Mouse (Mus musculus) hindbrain, embryonic 11.5 days (tissue): ENCODE results near the gene Lgsn. TPM values are rescaled to one million over a fixed set of nuclear protein-coding genes. Genes with fewer than 3 reads are reported as not detected.

ENCODE experiments used
- ATAC-seq: fragments of 200-750 bp; cut with Nextera tagmentation; 2 replicates; pipeline ENCODE4 v1.8.0; 2017; ENCODE audit warnings: mild to moderate bottlenecking, moderate TSS enrichment, moderate library complexity; ENCODE audit not compliant: low FRiP score
- DNase-seq: peaks from one replicate; pipeline ENCODE4 v3.0.0-alpha.2; 2015; ENCODE audit warnings: low spot score
- H3K27ac ChIP-seq: fragments of 300-500 bp; sonication (generic); 2 replicates; pipeline ENCODE4 v1.5.1; 2014; ENCODE audit warnings: mild to moderate bottlenecking, low read depth, low read length
- H3K27me3 ChIP-seq: fragments of 300-500 bp; sonication (generic); 2 replicates; pipeline ENCODE4 v1.6.1; 2014; ENCODE audit warnings: mild to moderate bottlenecking, low read length, moderate library complexity, mixed read lengths; ENCODE audit not compliant: control insufficient read depth, insufficient read depth
- H3K36me3 ChIP-seq: fragments of 300-500 bp; sonication (generic); 2 replicates; pipeline ENCODE4 v1.6.1; 2014; ENCODE audit warnings: mild to moderate bottlenecking, low read length, moderate library complexity, mixed read lengths; ENCODE audit not compliant: control insufficient read depth, insufficient read depth
- H3K4me1 ChIP-seq: fragments of 300-500 bp; sonication (generic); replicated peaks from 2 replicates; pipeline ENCODE4 v1.6.1; 2014; ENCODE audit warnings: low read length, mixed read lengths; ENCODE audit not compliant: control insufficient read depth, insufficient read depth
- H3K4me2 ChIP-seq: fragments of 300-500 bp; sonication (generic); replicated peaks from 2 replicates; pipeline ENCODE4 v1.6.1; 2014; ENCODE audit warnings: mild to moderate bottlenecking, low read depth, low read length
- H3K4me3 ChIP-seq: fragments of 300-500 bp; sonication (generic); 2 replicates; pipeline ENCODE4 v1.5.1; 2014; ENCODE audit warnings: low read depth, low read length
- H3K9ac ChIP-seq: fragments of 300-500 bp; sonication (generic); 2 replicates; pipeline ENCODE4 v1.6.1; 2014; ENCODE audit warnings: low read depth, low read length
- H3K9me3 ChIP-seq: fragments of 300-500 bp; sonication (generic); 2 replicates; pipeline ENCODE4 v1.6.1; 2016; ENCODE audit warnings: low read length; ENCODE audit not compliant: control insufficient read depth
- WGBS: fragments of 180-500 bp; shearing (Covaris S2); extraction: QIAGEN DNeasy Blood & Tissue Kit; methylation state at CpG from one replicate; pipeline ENCODE4 v1.1.7; 2014; 5-methylcytosine and 5-hydroxymethylcytosine counted together
- polyA plus RNA-seq: library from polyadenylated mRNA; unstranded; fragments of >200 nt; fragmentation: Nextera tagmentation; extraction: Ambion mirVana; gene quantifications from 2 replicates; pipeline ENCODE4 v1.2.1, GENCODE M21; 2014

Lgsn gene
- polyA plus RNA-seq, 1 experiment from 2014 or later = not detected

GRCm38 (mm10) chr1:31156884-31157283 is 19.3 kb upstream of the Lgsn start:
- Histone ChIP-seq H3K9me3 (no peaks in the 10 kb centered on the region), H3K4me2 (no peak overlapping the region), H3K27ac (no peak overlapping the region), H3K4me3 (no peak overlapping the region), H3K4me1 (no peaks in the 10 kb centered on the region), H3K27me3 (no peaks in the 10 kb centered on the region), H3K9ac (no peak overlapping the region), H3K36me3 (no peaks in the 10 kb centered on the region)
- WGBS = 82% methylated on average over 2 of the region's 2 CpGs
- no peak for DNase-seq
- no peak for ATAC-seq

GRCm38 (mm10) chr1:31164527-31165189 is 11.5 kb upstream of the Lgsn start:
- H3K9me3 ChIP-seq = no peaks in the 10 kb centered on the region
- H3K27me3 ChIP-seq = no peaks in the 10 kb centered on the region
- no peak overlapping the region for H3K27ac ChIP-seq
- 83% methylated on average over 18 of the region's 18 CpGs for WGBS
- no peak overlapping the region for H3K9ac ChIP-seq
- H3K4me1 ChIP-seq = no peaks in the 10 kb centered on the region
- no peaks in the 10 kb centered on the region for H3K36me3 ChIP-seq
- no peak for DNase-seq
- no peak overlapping the region for H3K4me3 ChIP-seq
- 0 out of 2 replicates have a peak, but pooled peaks have one; percentile 17 for ATAC-seq
- no peak overlapping the region for H3K4me2 ChIP-seq

GRCm38 (mm10) chr1:31165326-31166121 is 10.7 kb upstream of the Lgsn start:
- 92% methylated on average over 7 of the region's 7 CpGs for WGBS
- Histone ChIP-seq H3K4me1 (no peaks in the 10 kb centered on the region), H3K4me3 (no peak overlapping the region), H3K9me3 (no peaks in the 10 kb centered on the region), H3K4me2 (no peak overlapping the region), H3K27me3 (no peaks in the 10 kb centered on the region), H3K9ac (no peak overlapping the region), H3K27ac (no peak overlapping the region), H3K36me3 (no peaks in the 10 kb centered on the region)
- ATAC-seq (no peak), DNase-seq (no peak)

GRCm38 (mm10) chr1:31175401-31175800 is 800 bp upstream of the Lgsn start:
- Histone ChIP-seq H3K4me2 (no peak overlapping the region), H3K27ac (no peak overlapping the region), H3K27me3 (no peaks in the 10 kb centered on the region), H3K4me1 (no peaks in the 10 kb centered on the region), H3K9me3 (no peaks in the 10 kb centered on the region), H3K4me3 (no peak overlapping the region), H3K9ac (no peak overlapping the region), H3K36me3 (no peaks in the 10 kb centered on the region)
- 81% methylated on average over 3 of the region's 3 CpGs for WGBS
- no peak for ATAC-seq
- no peak for DNase-seq

GRCm38 (mm10) chr1:31178264-31178663 is 2.1 kb downstream of the Lgsn start:
- 57% methylated on average over 1 of the region's 1 CpGs for WGBS
- no peak overlapping the region for H3K4me3 ChIP-seq
- no peaks in the 10 kb centered on the region for H3K4me1 ChIP-seq

GRCm38 (mm10) chr1:31190237-31190866 is 14.2 kb downstream of the Lgsn start:
- DNase-seq = no peak
- Histone ChIP-seq H3K27ac (no peak overlapping the region), H3K4me1 (no peaks in the 10 kb centered on the region), H3K9me3 (no peaks in the 10 kb centered on the region), H3K9ac (no peak overlapping the region), H3K4me3 (no peak overlapping the region), H3K27me3 (no peaks in the 10 kb centered on the region), H3K4me2 (no peak overlapping the region), H3K36me3 (no peaks in the 10 kb centered on the region)
- no peak for ATAC-seq
- 81% methylated on average over 10 of the region's 10 CpGs for WGBS

More at GRCm38 (mm10) chr1:31178264-31178663, 2.1 kb downstream of the Lgsn start:
- ATAC-seq (no peak), DNase-seq (no peak)
- H3K4me2 ChIP-seq = no peak overlapping the region
- no peak overlapping the region for H3K27ac ChIP-seq
- no peak overlapping the region for H3K9ac ChIP-seq
- no peaks in the 10 kb centered on the region for H3K27me3 ChIP-seq
- H3K9me3 ChIP-seq = no peaks in the 10 kb centered on the region
- H3K36me3 ChIP-seq = no peaks in the 10 kb centered on the region

GRCm38 (mm10) chr1:31195633-31196032 is 19.4 kb downstream of the Lgsn start:
- Histone ChIP-seq H3K9me3 (no peaks in the 10 kb centered on the region), H3K4me3 (no peak overlapping the region), H3K27ac (no peak overlapping the region), H3K4me2 (no peak overlapping the region), H3K4me1 (no peaks in the 10 kb centered on the region), H3K9ac (no peak overlapping the region), H3K27me3 (no peaks in the 10 kb centered on the region), H3K36me3 (no peaks in the 10 kb centered on the region)
- DNase-seq (no peak), ATAC-seq (no peak)
- WGBS = 75% methylated on average over 1 of the region's 1 CpGs

GRCm38 (mm10) chr1:31196959-31197358 is 20.8 kb downstream of the Lgsn start:
- Histone ChIP-seq H3K4me1 (no peaks in the 10 kb centered on the region), H3K27ac (no peak overlapping the region), H3K9ac (no peak overlapping the region), H3K4me2 (no peak overlapping the region), H3K9me3 (no peaks in the 10 kb centered on the region), H3K4me3 (no peak overlapping the region), H3K27me3 (no peaks in the 10 kb centered on the region), H3K36me3 (no peaks in the 10 kb centered on the region)
- 90% methylated on average over 3 of the region's 3 CpGs for WGBS
- no peak for ATAC-seq
- DNase-seq = no peak
